Mouse (Mus musculus) testis, adult 2 months (tissue): ENCODE data around the gene Nab1.

Source experiments
- CTCF ChIP-seq: fragments of 200-500 bp; IDR thresholded peaks from 2 replicates; pipeline ENCODE4 v1.5.1; 2012; ENCODE audit warnings: low read depth, mild to moderate bottlenecking, inconsistent platforms, low read length, moderate library complexity; ENCODE audit not compliant: control insufficient read depth, insufficient read depth, insufficient replicate concordance
- POLR2A ChIP-seq: fragments of 200-500 bp; IDR thresholded peaks from 2 replicates; pipeline ENCODE4 v1.6.1; 2012; ENCODE audit warnings: low read depth, mild to moderate bottlenecking, inconsistent platforms, low read length, moderate library complexity; ENCODE audit not compliant: control insufficient read depth

- TF ChIP-seq CTCF (no peak), POLR2A (no peak; the same call in 1 of the 2 replicates)
These were observed at the start of gene Nab1 for GRCm38 (mm10) chr1:52500314-52500981.
